Mouse (Mus musculus) right cerebral cortex, adult 18-20 months (tissue): ENCODE data around the gene Olfr661.

ENCODE experiments used
- DNase-seq: peaks from one replicate; pipeline ENCODE4 v3.0.0; 2022; ENCODE audit warnings: mixed read lengths

Gene Olfr661

DNA sequence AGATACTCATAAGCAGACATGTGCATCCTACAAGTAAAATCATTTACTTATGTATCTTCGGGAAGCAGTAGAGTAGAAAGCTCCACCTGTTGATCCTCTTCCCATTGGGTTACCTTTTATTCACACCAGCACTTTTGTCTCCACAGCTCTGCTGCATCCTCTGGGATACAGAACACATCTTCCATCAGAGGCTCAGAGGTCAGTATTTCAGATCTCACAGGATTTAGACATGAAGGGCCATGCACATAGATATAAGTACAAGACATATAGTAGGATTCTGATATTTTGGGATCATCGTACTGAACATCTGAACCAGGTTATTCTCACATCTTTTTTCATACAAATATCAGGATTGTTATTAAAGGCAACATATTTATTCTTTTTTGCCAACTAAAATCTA, at the start of gene Olfr661:
Gene Olfr661 (plus strand): TSS at position 301 of the 400 bp plus-strand sequence.
- DNase-seq: no peak

- DNase-seq: peak; percentile 18
Measured at GRCm38 (mm10) chr7:104646841-104647482, 39.3 kb upstream of the Olfr661 start, which contains the start of gene Olfr658. TSS of gene Olfr658 (minus strand) at chr7:104647305.

GRCm38 (mm10) chr7:104666453-104666852, 19.8 kb upstream of the Olfr661 start, which contains the start of gene Olfr659:
TSS of gene Olfr659 (plus strand) at chr7:104666753.
- no peak for DNase-seq
